Mouse (Mus musculus) limb, embryonic 15.5 days (tissue): ENCODE measurements at regions not wholly inside any gene's neighbourhood (a gene's known extent, or its start where the extent isn't known, plus 50 kb on each side); places are given as distances from the start of the nearest gene placed in this dataset.

Experiments used
- ATAC-seq: fragments of 200-750 bp; cut with Nextera tagmentation; 2 replicates; pipeline ENCODE4 v1.8.0; 2017; ENCODE audit warnings: low read depth, moderate TSS enrichment; ENCODE audit not compliant: insufficient number of reproducible peaks, low FRiP score, low TSS enrichment
- H3K27ac ChIP-seq: fragments of 300-500 bp; sonication (generic); 2 replicates; pipeline ENCODE4 v1.5.1; 2015; ENCODE audit warnings: moderate library complexity, mild to moderate bottlenecking, inconsistent platforms
- H3K27me3 ChIP-seq: fragments of 300-500 bp; sonication (generic); 2 replicates; pipeline ENCODE4 v1.6.1; 2015; ENCODE audit warnings: inconsistent platforms
- H3K36me3 ChIP-seq: fragments of 300-500 bp; sonication (generic); 2 replicates; pipeline ENCODE4 v1.6.1; 2015; ENCODE audit warnings: inconsistent platforms
- H3K4me1 ChIP-seq: fragments of 300-500 bp; sonication (generic); 2 replicates; pipeline ENCODE4 v1.6.1; 2015; ENCODE audit warnings: inconsistent platforms
- H3K4me2 ChIP-seq: fragments of 300-500 bp; sonication (generic); 2 replicates; pipeline ENCODE4 v1.6.1; 2015; ENCODE audit warnings: mild to moderate bottlenecking, inconsistent platforms
- H3K4me3 ChIP-seq: fragments of 300-500 bp; sonication (generic); 2 replicates; pipeline ENCODE4 v1.5.1; 2015; ENCODE audit warnings: mild to moderate bottlenecking, inconsistent platforms
- H3K9ac ChIP-seq: fragments of 300-500 bp; sonication (generic); 2 replicates; pipeline ENCODE4 v1.6.1; 2015; ENCODE audit warnings: inconsistent platforms
- H3K9me3 ChIP-seq: fragments of 300-500 bp; sonication (generic); 2 replicates; pipeline ENCODE4 v1.6.1; 2016; ENCODE audit warnings: inconsistent platforms
- WGBS: fragments of 180-500 bp; shearing (Covaris S2); methylation state at CpG from one replicate; pipeline ENCODE4 v1.1.7; 2015; 5-methylcytosine and 5-hydroxymethylcytosine counted together

GRCm38 (mm10) chr13:53783492-53783891 is 272.0 kb downstream of the Drd1 start:
- ATAC-seq = no peak
- H3K27me3 ChIP-seq = peaks cover 32% of the 10 kb centered on the region

GRCm38 (mm10) chr13:53779150-53779549 is 276.4 kb downstream of the Drd1 start:
- no peak overlapping the region for H3K4me2 ChIP-seq
- H3K9ac ChIP-seq = no peak overlapping the region
- no peaks in the 10 kb centered on the region for H3K9me3 ChIP-seq
- no peak overlapping the region for H3K4me3 ChIP-seq
- no peaks in the 10 kb centered on the region for H3K36me3 ChIP-seq
- 0 out of 2 replicates have a peak, but pooled peaks cover 2% of the 10 kb centered on the region for H3K4me1 ChIP-seq
- H3K27me3 ChIP-seq = peaks cover 28% of the 10 kb centered on the region
- 45% methylated on average over 4 of the region's 4 CpGs for WGBS
- no peak overlapping the region for H3K27ac ChIP-seq
- ATAC-seq = no peak

More at GRCm38 (mm10) chr13:53783492-53783891, 272.0 kb downstream of the Drd1 start:
- no peaks in the 10 kb centered on the region for H3K9me3 ChIP-seq
- 17% methylated on average over 6 of the region's 6 CpGs for WGBS
- H3K4me3 ChIP-seq = no peak overlapping the region
- no peak overlapping the region for H3K4me2 ChIP-seq
- no peaks in the 10 kb centered on the region for H3K36me3 ChIP-seq
- no peaks in the 10 kb centered on the region for H3K4me1 ChIP-seq
- no peak overlapping the region for H3K27ac ChIP-seq
- H3K9ac ChIP-seq = no peak overlapping the region

GRCm38 (mm10) chr13:53776421-53776820 is 279.1 kb downstream of the Drd1 start:
- 0 out of 2 replicates have a peak, but pooled peaks cover 2% of the 10 kb centered on the region for H3K4me1 ChIP-seq
- 51% methylated on average over 11 of the region's 11 CpGs for WGBS
- H3K4me3 ChIP-seq = no peak overlapping the region

GRCm38 (mm10) chr13:53775687-53776086 is 279.8 kb downstream of the Drd1 start:
- ATAC-seq = no peak
- H3K4me2 ChIP-seq = no peak overlapping the region
- H3K4me1 ChIP-seq = 0 out of 2 replicates have a peak, but pooled peaks cover 2% of the 10 kb centered on the region
- no peak overlapping the region for H3K4me3 ChIP-seq
- no peaks in the 10 kb centered on the region for H3K36me3 ChIP-seq
- 32% methylated on average over 5 of the region's 5 CpGs for WGBS
- no peak overlapping the region for H3K9ac ChIP-seq
- no peaks in the 10 kb centered on the region for H3K9me3 ChIP-seq
- H3K27me3 ChIP-seq = peaks cover 3% of the 10 kb centered on the region; the same call in 1 of the 2 replicates
- H3K27ac ChIP-seq = no peak overlapping the region

More at GRCm38 (mm10) chr13:53776421-53776820, 279.1 kb downstream of the Drd1 start:
- no peak for ATAC-seq
- Histone ChIP-seq H3K9ac (no peak overlapping the region), H3K9me3 (no peaks in the 10 kb centered on the region), H3K27ac (no peak overlapping the region), H3K36me3 (no peaks in the 10 kb centered on the region), H3K27me3 (peaks cover 8% of the 10 kb centered on the region), H3K4me2 (no peak overlapping the region)

- no peaks in the 10 kb centered on the region for H3K4me1 ChIP-seq
- no peaks in the 10 kb centered on the region; the same call in 1 of the 2 replicates for H3K27me3 ChIP-seq
- no peak overlapping the region for H3K27ac ChIP-seq
- WGBS = 19% methylated on average over 13 of the region's 13 CpGs
- no peak overlapping the region for H3K4me3 ChIP-seq
- H3K4me2 ChIP-seq = no peak overlapping the region
- no peaks in the 10 kb centered on the region for H3K36me3 ChIP-seq
- ATAC-seq = no peak
- H3K9me3 ChIP-seq = no peaks in the 10 kb centered on the region
- no peak overlapping the region for H3K9ac ChIP-seq
Observed at GRCm38 (mm10) chr13:53764613-53765243, 290.8 kb downstream of the Drd1 start.

GRCm38 (mm10) chr13:53757576-53758237 is 284.8 kb upstream of the Msx2 start:
- Histone ChIP-seq H3K4me2 (no peak overlapping the region), H3K36me3 (no peaks in the 10 kb centered on the region), H3K27me3 (0 out of 2 replicates have a peak, but pooled peaks cover 7% of the 10 kb centered on the region), H3K9ac (no peak overlapping the region), H3K4me3 (no peak overlapping the region), H3K27ac (no peak overlapping the region), H3K9me3 (no peaks in the 10 kb centered on the region), H3K4me1 (peaks cover 7% of the 10 kb centered on the region; the same call in 1 of the 2 replicates)
- ATAC-seq = no peak
- 69% methylated on average over 13 of the region's 13 CpGs for WGBS

GRCm38 (mm10) chr13:53756970-53757530 is 284.2 kb upstream of the Msx2 start:
- Histone ChIP-seq H3K27me3 (0 out of 2 replicates have a peak, but pooled peaks cover 7% of the 10 kb centered on the region), H3K27ac (no peak overlapping the region), H3K4me2 (no peak overlapping the region), H3K36me3 (no peaks in the 10 kb centered on the region), H3K4me3 (no peak overlapping the region), H3K9ac (no peak overlapping the region), H3K4me1 (peaks cover 7% of the 10 kb centered on the region; the same call in 1 of the 2 replicates), H3K9me3 (no peaks in the 10 kb centered on the region)
- no peak for ATAC-seq
- WGBS = 42% methylated on average over 13 of the region's 13 CpGs

- no peaks in the 10 kb centered on the region for H3K9me3 ChIP-seq
- H3K9ac ChIP-seq = no peak overlapping the region
- ATAC-seq = no peak
- H3K27ac ChIP-seq = no peak overlapping the region
- H3K4me1 ChIP-seq = peaks cover 7% of the 10 kb centered on the region; the same call in 1 of the 2 replicates
- no peak overlapping the region for H3K4me2 ChIP-seq
- no peak overlapping the region for H3K4me3 ChIP-seq
- no peaks in the 10 kb centered on the region for H3K36me3 ChIP-seq
- 22% methylated on average over 11 of the region's 11 CpGs for WGBS
- H3K27me3 ChIP-seq = 0 out of 2 replicates have a peak, but pooled peaks cover 7% of the 10 kb centered on the region
Observed at GRCm38 (mm10) chr13:53755046-53755615, 282.3 kb upstream of the Msx2 start.

GRCm38 (mm10) chr13:53753049-53753448 is 280.2 kb upstream of the Msx2 start:
- Histone ChIP-seq H3K9me3 (no peaks in the 10 kb centered on the region), H3K27ac (no peak overlapping the region), H3K9ac (no peak overlapping the region), H3K4me3 (no peak overlapping the region), H3K36me3 (no peaks in the 10 kb centered on the region), H3K27me3 (0 out of 2 replicates have a peak, but pooled peaks cover 7% of the 10 kb centered on the region), H3K4me1 (peaks cover 7% of the 10 kb centered on the region; the same call in 1 of the 2 replicates), H3K4me2 (no peak overlapping the region)
- 53% methylated on average over 6 of the region's 6 CpGs for WGBS
- no peak for ATAC-seq

- no peak for ATAC-seq
- no peaks in the 10 kb centered on the region for H3K9me3 ChIP-seq
- no peak overlapping the region for H3K9ac ChIP-seq
- no peaks in the 10 kb centered on the region for H3K36me3 ChIP-seq
- no peak overlapping the region for H3K4me2 ChIP-seq
- no peaks in the 10 kb centered on the region for H3K4me1 ChIP-seq
- WGBS = 81% methylated on average over 6 of the region's 6 CpGs
- no peak overlapping the region for H3K27ac ChIP-seq
- H3K4me3 ChIP-seq = no peak overlapping the region
- H3K27me3 ChIP-seq = no peaks in the 10 kb centered on the region
Observed at GRCm38 (mm10) chr13:53740981-53741380, 268.1 kb upstream of the Msx2 start.

- no peak overlapping the region for H3K4me2 ChIP-seq
Observed at GRCm38 (mm10) chr13:53739127-53739526, 266.3 kb upstream of the Msx2 start.

GRCm38 (mm10) chr13:53734944-53735343 is 262.1 kb upstream of the Msx2 start:
- Histone ChIP-seq H3K4me3 (no peak overlapping the region), H3K4me1 (no peaks in the 10 kb centered on the region), H3K27me3 (no peaks in the 10 kb centered on the region), H3K27ac (no peak overlapping the region), H3K4me2 (no peak overlapping the region), H3K9me3 (no peaks in the 10 kb centered on the region), H3K9ac (no peak overlapping the region), H3K36me3 (no peaks in the 10 kb centered on the region)
- WGBS = 50% methylated on average over 4 of the region's 4 CpGs
- no peak for ATAC-seq

More at GRCm38 (mm10) chr13:53739127-53739526, 266.3 kb upstream of the Msx2 start:
- Histone ChIP-seq H3K9me3 (no peaks in the 10 kb centered on the region), H3K4me3 (no peak overlapping the region), H3K4me1 (no peaks in the 10 kb centered on the region), H3K9ac (no peak overlapping the region), H3K27me3 (no peaks in the 10 kb centered on the region), H3K36me3 (no peaks in the 10 kb centered on the region), H3K27ac (no peak overlapping the region)
- 72% methylated on average over 3 of the region's 3 CpGs for WGBS
- no peak for ATAC-seq
